Mouse (Mus musculus): ENCODE measurements around the gene 4931429L15Rik. TPM values are rescaled to one million over a fixed set of nuclear protein-coding genes. Genes with fewer than 3 reads are reported as not detected.
"Not testable (repeated sequence)": the region's sequence is repeated elsewhere in the genome, so short reads cannot be mapped to it uniquely, and the experiment has no call there.

The 4931429L15Rik gene
- polyA plus RNA-seq (2012; rRNA removed) = not detected in 2 replicates

GRCm38 (mm10) chr9:46319886-46320285 is at the start of gene 4931429L15Rik:
Gene 4931429L15Rik (minus strand): TSS chr9:46319986.
- not testable (repeated sequence) for DNase-seq (ENCODE audit: low read depth in 1 of 2, low spot score in 2 of 2); H3K36me3 ChIP-seq (ENCODE audit: control insufficient read depth, insufficient read depth, low read length); H3K4me1 ChIP-seq (ENCODE audit: control insufficient read depth, insufficient read depth, insufficient read length); H3K27me3 ChIP-seq (ENCODE audit: control insufficient read depth, insufficient read depth, low read length); H3K27ac ChIP-seq (ENCODE audit: insufficient read depth, low read length); H3K4me3 ChIP-seq (ENCODE audit: extremely low read depth, insufficient read depth, insufficient read length)
- WGBS = 84% methylated on average over 6 of the region's 6 CpGs

DNA sequence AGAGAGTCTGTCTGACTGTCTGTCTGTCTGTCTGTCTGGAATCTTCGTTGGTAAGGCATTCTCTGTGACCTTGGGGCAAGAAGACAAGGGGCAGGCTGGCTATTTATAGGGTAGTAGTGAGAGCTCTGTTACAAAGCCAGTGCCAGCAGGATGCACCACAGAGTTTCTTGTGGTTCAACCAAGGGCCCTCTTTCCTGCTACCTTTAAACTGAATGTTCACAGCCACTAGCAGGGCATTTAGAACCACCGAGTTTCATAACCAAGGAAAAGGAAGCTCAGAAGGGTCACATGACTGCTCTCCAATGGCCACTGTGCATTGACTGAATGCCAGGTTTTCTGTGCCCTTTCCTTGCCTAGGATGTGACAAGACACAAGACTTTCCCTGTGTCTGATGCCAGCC is 42.7 kb upstream of the 4931429L15Rik start:
- TF ChIP-seq CTCF (IDR thresholded peaks at IDR 0.05; ENCODE audit: extremely low read depth, insufficient read depth, insufficient read length, insufficient replicate concordance) = no peak
- Histone ChIP-seq H3K27me3 (ENCODE audit: control insufficient read depth, insufficient read depth, low read length) (no peaks in the 10 kb centered on the region), H3K4me3 (ENCODE audit: extremely low read depth, insufficient read depth, insufficient read length) (no peak overlapping the region), H3K36me3 (ENCODE audit: control insufficient read depth, insufficient read depth, low read length) (no peaks in the 10 kb centered on the region), H3K27ac (ENCODE audit: insufficient read depth, low read length) (no peak overlapping the region), H3K4me1 (ENCODE audit: control insufficient read depth, insufficient read depth, insufficient read length) (no peaks in the 10 kb centered on the region)
- DNase-seq (ENCODE audit: low read depth in 1 of 2, low spot score in 2 of 2) = no peak
- 4% methylated on average over 2 of the region's 2 CpGs for WGBS

GRCm38 (mm10) chr9:46361461-46362111 is 41.8 kb upstream of the 4931429L15Rik start:
- no peak for DNase-seq (ENCODE audit: low read depth in 1 of 2, low spot score in 2 of 2)
- Histone ChIP-seq H3K4me1 (ENCODE audit: control insufficient read depth, insufficient read depth, insufficient read length) (no peaks in the 10 kb centered on the region), H3K4me3 (ENCODE audit: extremely low read depth, insufficient read depth, insufficient read length) (no peak overlapping the region), H3K36me3 (ENCODE audit: control insufficient read depth, insufficient read depth, low read length) (no peaks in the 10 kb centered on the region), H3K27ac (ENCODE audit: insufficient read depth, low read length) (no peak overlapping the region), H3K27me3 (ENCODE audit: control insufficient read depth, insufficient read depth, low read length) (no peaks in the 10 kb centered on the region)
- WGBS = 61% methylated on average over 11 of the region's 11 CpGs
- TF ChIP-seq CTCF (IDR thresholded peaks at IDR 0.05; ENCODE audit: extremely low read depth, insufficient read depth, insufficient read length, insufficient replicate concordance) (no peak), POLR2A (IDR thresholded peaks at IDR 0.05; ENCODE audit: low read depth, low read length) (no peak)

DNA sequence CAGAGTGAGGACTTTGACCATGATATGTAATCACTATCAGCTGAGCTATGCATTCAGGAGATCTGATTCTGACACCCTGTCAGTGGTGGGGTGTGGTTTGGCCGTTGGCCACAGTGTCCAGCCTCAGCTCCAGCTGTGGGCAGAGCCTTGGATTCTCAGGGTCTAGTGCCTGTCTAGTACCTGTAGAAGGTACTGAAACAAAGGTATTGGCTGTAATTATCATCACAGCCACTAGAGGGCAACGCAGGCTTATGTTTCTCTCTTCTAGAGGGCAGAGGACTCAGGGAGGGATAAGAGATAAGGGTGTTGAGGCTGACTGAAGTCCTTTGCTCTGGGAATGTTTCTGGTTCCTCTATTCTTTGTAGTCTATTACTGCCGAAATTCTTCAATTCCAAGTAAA is 34.2 kb upstream of the 4931429L15Rik start:
- Histone ChIP-seq H3K4me3 (ENCODE audit: extremely low read depth, insufficient read depth, insufficient read length) (no peak overlapping the region), H3K4me1 (ENCODE audit: control insufficient read depth, insufficient read depth, insufficient read length) (no peaks in the 10 kb centered on the region), H3K36me3 (ENCODE audit: control insufficient read depth, insufficient read depth, low read length) (no peaks in the 10 kb centered on the region), H3K27me3 (ENCODE audit: control insufficient read depth, insufficient read depth, low read length) (no peaks in the 10 kb centered on the region; the same call in 1 of the 2 replicates), H3K27ac (ENCODE audit: insufficient read depth, low read length) (no peak overlapping the region)
- DNase-seq (ENCODE audit: low read depth in 1 of 2, low spot score in 2 of 2) = peak; percentile 1 to 24
- peak; percentile 32; the same call in 1 of the 2 replicates for TF ChIP-seq CTCF (IDR thresholded peaks at IDR 0.05; ENCODE audit: extremely low read depth, insufficient read depth, insufficient read length, insufficient replicate concordance)
- TF ChIP-seq POLR2A (IDR thresholded peaks at IDR 0.05; ENCODE audit: low read depth, low read length) = no peak
- 2% methylated on average over 3 of the region's 3 CpGs for WGBS

DNA sequence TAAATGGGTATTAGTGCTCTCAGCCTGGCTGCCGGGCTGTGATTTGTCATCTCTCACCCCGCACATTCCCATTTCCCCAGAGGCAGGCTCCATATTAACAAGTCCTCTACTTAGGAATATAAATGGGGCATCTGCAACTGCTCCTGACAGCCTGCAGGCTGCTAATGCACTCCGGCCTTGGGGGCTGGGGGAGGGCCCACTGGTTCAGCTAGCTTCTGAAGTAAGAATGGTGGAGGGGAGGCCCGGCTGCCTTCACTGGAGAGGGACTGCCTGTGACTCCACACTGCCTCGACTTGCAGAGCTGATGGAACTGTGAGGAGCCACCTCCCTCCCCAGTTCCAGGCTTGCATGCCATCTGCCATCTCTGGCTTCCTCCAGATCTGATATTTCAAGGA is 33.5 kb upstream of the 4931429L15Rik start:
- H3K4me1 ChIP-seq (ENCODE audit: control insufficient read depth, insufficient read depth, insufficient read length) = no peaks in the 10 kb centered on the region
- 32% methylated on average over 5 of the region's 5 CpGs for WGBS
- no peak for DNase-seq (ENCODE audit: low read depth in 1 of 2, low spot score in 2 of 2)
- H3K36me3 ChIP-seq (ENCODE audit: control insufficient read depth, insufficient read depth, low read length) = no peaks in the 10 kb centered on the region
- H3K4me3 ChIP-seq (ENCODE audit: extremely low read depth, insufficient read depth, insufficient read length) = no peak overlapping the region
- no peaks in the 10 kb centered on the region; the same call in 1 of the 2 replicates for H3K27me3 ChIP-seq (ENCODE audit: control insufficient read depth, insufficient read depth, low read length)
- H3K27ac ChIP-seq (ENCODE audit: insufficient read depth, low read length) = no peak overlapping the region
- no peak for TF ChIP-seq CTCF (IDR thresholded peaks at IDR 0.05; ENCODE audit: extremely low read depth, insufficient read depth, insufficient read length, insufficient replicate concordance)
- no peak for TF ChIP-seq POLR2A (IDR thresholded peaks at IDR 0.05; ENCODE audit: low read depth, low read length)

GRCm38 (mm10) chr9:46352651-46353329 is 33.0 kb upstream of the 4931429L15Rik start:
- Histone ChIP-seq H3K27ac (ENCODE audit: insufficient read depth, low read length) (no peak overlapping the region), H3K4me3 (ENCODE audit: extremely low read depth, insufficient read depth, insufficient read length) (no peak overlapping the region), H3K4me1 (ENCODE audit: control insufficient read depth, insufficient read depth, insufficient read length) (no peaks in the 10 kb centered on the region), H3K27me3 (ENCODE audit: control insufficient read depth, insufficient read depth, low read length) (no peaks in the 10 kb centered on the region; the same call in 1 of the 2 replicates), H3K36me3 (ENCODE audit: control insufficient read depth, insufficient read depth, low read length) (no peaks in the 10 kb centered on the region)
- TF ChIP-seq CTCF (IDR thresholded peaks at IDR 0.05; ENCODE audit: extremely low read depth, insufficient read depth, insufficient read length, insufficient replicate concordance) (no peak), POLR2A (IDR thresholded peaks at IDR 0.05; ENCODE audit: low read depth, low read length) (no peak)
- no peak for DNase-seq (ENCODE audit: low read depth in 1 of 2, low spot score in 2 of 2)
- 53% methylated on average over 12 of the region's 12 CpGs for WGBS

- TF ChIP-seq POLR2A (IDR thresholded peaks at IDR 0.05; ENCODE audit: low read depth, low read length) = no peak
- TF ChIP-seq CTCF (IDR thresholded peaks at IDR 0.05; ENCODE audit: extremely low read depth, insufficient read depth, insufficient read length, insufficient replicate concordance) = no peak
- Histone ChIP-seq H3K4me1 (ENCODE audit: control insufficient read depth, insufficient read depth, insufficient read length) (no peaks in the 10 kb centered on the region), H3K27me3 (ENCODE audit: control insufficient read depth, insufficient read depth, low read length) (no peaks in the 10 kb centered on the region; the same call in 1 of the 2 replicates), H3K36me3 (ENCODE audit: control insufficient read depth, insufficient read depth, low read length) (no peaks in the 10 kb centered on the region), H3K27ac (ENCODE audit: insufficient read depth, low read length) (no peak overlapping the region), H3K4me3 (ENCODE audit: extremely low read depth, insufficient read depth, insufficient read length) (no peak overlapping the region)
- WGBS = 39% methylated on average over 9 of the region's 9 CpGs
- DNase-seq (ENCODE audit: low read depth in 1 of 2, low spot score in 2 of 2) = no peak
Measured at GRCm38 (mm10) chr9:46350451-46350981, 30.7 kb upstream of the 4931429L15Rik start.
